Mouse (Mus musculus) kidney, postnatal 4 days (tissue): Measurements from ENCODE around the gene Ppfia4.

Experiments used
- DNase-seq, 2 experiments: peaks; one replicate each; pipeline ENCODE4 v3.0.0; 2021; ENCODE audit warnings: mixed read lengths in 2 of 2

The Ppfia4 gene

DNA sequence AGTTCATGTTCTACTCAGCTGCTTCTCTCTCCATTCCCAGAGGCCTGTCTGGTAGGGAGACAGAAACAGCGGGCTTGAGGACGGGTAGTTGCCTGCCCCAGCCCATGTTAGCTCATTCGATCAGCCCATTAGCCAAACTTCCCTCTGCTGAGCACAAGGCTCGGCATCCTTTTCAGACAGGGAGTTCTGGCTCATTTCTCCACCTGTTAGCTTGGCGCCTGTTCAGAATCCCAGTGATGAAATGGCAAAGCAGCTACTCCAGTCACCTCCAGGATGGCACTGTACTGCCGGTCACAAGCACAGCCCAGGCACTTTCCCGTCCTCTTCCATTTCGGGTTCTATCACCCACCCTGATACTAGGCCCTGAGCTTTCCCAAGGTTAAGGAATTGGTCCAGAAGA is 35.5 kb downstream of the Ppfia4 start:
- no peak for DNase-seq

DNA sequence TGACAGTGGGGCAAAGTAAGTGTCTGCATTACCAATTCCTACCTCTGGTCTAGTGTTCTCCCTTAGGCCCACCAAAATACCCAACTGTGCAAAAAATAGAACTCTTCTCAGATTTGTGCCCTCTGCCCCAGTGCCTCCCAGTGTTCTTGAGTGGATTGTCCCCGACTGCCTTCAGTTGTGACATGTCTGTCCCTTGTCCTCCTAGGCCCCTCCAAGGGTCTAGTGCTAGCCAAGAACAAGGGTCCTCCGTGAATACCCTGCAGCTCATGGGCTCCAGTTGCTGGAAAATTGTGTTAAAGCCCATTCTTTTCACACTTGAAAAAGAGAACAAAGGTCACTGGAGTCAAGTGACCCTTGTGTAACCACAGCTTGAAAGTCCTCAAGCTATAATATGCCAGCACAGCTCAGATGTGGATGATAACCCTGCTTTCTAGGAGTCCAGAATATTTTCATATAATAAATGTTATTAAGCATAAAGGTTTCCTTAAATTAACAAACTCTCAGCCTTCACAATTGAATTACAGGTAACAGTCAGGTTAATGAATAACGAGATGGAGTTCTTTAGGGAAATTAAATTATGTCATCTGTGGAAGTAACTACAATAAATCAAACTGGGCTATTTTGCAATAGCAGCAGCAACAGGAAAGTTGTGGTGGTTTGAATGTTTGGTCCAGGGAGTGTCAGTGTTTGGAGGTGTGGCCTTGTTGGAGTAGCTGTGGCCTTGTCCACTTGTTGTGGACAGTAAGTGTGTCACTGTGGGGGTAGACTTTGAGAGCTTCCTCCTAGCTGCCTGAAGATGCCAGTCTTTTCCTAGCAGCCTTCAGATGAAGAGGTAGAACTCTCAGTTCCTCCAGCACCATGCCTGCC is 38.8 kb downstream of the Ppfia4 start:
- DNase-seq: no peak

DNA sequence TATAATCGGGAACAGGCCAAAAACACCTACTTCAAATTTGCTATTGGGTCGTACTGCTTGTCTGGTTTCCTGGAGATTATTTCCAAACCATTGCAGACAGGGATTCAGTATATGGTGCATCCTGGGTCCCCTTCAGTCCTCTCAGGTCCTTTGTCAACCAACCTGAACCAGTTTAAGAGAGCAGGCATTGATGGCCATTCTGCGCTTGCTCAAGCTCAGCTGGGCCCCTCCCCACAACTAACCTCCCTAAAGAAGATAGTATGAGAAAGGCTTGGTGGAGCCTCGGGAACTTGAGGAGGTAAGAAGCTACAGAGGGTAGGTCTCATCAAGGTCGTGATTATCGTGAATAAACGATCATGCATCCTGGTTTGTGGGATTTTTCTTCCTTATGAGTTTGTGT is 39.5 kb downstream of the Ppfia4 start:
- no peak for DNase-seq

DNA sequence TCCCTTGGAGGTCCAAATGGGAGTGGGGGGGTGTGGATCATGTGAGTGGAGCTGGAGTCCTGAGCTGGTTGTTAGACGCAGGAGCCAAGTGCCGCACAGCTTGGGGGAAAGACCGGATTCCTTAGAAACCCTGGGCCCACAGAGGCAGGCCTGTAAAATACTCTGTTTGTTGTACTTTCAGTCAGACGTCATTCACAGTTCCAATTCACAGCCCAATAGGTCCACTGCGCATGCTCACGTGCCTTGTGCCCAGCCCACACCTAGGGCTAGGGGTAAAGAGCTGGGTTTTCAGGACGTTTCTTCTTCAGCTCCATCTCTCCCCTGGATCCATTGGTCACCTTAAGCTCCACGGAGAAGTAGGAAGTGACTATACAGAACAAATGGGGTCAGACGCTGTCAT is 40.1 kb downstream of the Ppfia4 start:
- no peak for DNase-seq

DNA sequence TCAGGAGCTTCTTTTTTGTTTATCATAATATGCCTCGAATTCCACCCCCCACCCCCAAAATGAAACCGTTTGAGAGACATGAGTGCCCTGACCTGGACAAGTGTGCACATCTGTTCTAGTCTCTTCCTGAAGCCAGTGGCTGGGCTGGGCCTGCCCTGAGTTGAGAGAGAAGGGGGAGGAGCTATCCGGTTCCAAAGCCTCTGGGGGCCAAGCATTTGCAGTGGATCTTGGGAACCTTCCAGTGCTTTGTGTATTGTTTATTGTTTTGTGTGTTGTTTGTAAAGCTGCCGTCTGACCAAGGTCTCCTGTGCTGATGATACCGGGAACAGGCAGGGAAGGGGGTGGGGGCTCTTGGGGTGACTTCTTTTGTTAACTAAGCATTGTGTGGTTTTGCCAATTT is 40.7 kb downstream of the Ppfia4 start:
- DNase-seq: no peak

DNA sequence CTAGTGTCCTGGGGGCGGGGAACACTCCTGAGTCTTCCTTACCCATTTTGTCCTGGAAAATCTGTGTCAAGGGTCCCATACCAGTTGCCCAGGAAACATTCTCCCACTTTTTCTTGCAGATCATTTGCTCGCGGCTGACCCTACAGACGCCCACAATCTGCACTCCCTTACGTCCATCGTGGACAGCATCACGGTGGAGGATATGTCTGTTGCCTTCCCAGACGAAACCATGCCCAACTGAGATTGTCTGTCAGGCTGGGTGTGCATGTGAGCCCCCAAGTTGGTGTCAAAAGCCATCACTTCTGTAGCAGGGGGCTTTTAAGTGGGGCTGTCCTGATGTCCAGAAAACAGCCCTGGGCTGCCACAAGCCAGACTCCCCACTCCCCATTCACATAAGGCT is 41.2 kb downstream of the Ppfia4 start:
- DNase-seq: no peak

DNA sequence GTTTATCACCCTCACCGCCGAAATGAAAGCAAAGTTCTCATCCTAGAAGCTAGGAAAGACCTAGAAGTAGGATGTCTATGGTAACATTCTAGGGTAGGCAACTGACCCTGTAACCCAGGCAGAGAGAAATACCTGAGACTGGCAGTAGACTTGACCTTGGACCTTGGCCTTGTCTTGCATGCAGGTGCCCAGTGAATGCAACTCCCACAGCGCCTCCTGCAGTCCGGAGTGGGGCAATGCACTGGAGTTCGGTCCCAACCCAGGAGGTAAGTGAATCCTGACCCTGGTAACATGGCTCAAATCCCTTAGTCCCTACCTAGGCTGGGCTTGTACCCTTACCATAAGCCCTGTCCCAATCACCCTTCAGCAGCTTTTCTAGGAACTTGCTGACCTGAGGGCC is 41.8 kb downstream of the Ppfia4 start:
- DNase-seq: peak; percentile 37 to 43

DNA sequence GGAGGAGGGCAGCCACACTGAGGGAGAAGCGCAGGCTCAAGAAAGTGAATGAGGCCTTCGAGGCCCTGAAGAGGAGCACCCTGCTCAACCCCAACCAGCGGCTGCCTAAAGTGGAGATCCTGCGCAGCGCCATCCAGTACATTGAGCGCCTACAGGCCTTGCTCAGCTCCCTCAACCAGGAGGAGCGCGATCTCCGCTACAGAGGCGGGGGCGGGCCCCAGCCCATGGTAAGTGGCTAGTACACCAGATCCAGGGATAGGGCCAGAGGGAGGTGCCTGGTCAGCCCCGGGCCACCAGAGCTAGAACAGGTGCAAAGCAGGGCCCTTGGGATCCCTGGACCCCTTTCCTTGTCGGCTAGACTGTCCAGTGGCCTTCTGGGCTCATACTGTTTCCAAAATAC is 42.4 kb downstream of the Ppfia4 start:
- DNase-seq: no peak

DNA sequence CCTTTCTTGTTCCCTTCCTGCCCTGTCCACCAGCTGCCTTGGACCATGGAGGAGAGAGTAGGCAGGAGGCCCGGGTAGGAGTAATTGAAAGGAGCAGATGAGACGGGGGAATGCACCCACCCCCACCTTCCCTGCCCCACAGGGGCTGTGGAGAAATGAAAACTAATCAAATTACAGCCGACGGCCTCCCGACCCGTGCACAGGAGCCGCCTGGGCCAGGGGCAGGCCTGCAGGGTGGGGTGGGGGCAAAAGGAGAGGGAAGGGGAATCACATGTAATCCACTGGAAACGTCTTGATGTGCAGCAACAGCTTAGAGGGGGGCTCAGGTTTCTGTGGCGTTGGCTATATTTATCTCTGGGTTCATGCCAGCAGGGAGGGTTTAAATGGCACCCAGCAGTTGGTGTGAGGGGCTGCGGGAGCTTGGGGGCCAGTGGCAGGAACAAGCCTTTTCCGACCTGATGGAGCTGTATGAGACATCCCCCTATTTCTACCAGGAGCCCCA is 43.1 kb downstream of the Ppfia4 start, which contains the start of gene Myog:
Myog (plus strand) TSS at position 392 of the 502 bp plus-strand sequence.
- DNase-seq: no peak

DNA sequence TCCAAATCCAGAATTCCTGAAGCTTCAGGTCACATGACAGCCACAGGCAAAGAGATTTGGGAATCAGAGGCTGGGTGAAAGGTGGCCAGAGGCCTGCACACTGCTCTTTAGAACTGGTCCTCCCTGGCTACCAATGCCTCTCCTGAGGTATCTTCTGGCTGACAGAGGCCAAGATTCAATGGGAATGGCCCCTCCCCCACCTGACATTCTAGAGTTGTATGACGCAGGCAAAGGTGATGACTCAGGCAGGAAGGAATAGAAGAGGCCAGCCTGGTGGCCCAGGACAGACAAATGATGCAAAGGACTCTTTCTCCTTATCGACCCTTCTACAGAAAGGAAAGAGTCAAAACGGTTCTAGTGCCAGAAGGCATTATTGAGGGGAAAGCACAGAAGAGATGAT is 44.5 kb downstream of the Ppfia4 start:
- DNase-seq: no peak

DNA sequence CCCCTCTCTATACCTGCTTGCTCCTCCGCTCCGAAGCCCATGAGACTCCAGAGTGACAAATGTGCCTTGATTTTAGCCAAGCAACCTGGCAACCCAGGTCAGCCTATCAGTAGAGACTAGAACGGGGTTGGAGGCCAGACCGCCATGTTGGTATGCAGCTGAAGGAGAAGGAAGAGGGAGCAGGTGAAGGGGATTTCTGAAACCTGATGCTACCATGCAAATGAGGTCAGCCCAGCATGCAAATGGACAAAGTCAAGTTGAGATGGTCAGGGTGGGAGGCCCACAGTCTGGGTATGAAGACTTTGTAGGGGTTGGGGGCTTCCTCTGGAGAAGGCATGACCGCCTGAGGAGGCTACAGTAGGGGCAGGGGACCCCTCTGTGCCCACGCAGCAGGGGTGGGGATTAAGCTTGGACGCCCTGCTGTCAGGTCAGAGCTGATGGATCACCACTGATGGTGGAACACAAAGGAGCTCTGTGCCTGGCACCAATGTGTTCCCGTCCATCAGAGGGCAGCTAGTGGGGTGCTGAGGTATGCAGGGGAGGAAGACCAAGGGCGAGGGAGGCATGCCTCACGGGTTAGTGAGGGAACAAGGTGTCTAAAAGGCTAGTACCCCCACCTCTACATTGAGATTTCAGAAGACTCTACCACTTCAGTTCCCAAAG is 47.1 kb downstream of the Ppfia4 start:
- DNase-seq: no peak

DNA sequence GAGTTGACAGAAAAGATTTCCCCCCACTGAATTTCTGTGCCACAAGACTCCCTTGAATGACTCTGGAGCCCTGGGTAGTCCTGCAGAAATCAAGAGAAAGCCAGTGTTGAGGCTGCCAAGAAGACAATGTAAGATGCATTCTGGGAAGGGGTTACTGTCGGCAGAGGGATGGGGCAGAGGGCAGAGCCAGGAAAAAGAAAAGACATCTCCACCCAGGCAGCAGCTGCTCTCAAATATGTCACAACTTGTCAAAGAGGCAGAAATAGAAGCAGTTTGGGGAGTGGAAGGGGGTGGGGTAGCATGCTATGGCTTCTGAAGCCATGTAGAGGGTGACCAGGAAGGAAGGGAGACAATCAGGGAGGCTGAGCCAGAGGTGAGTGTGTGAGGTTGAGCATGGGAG is 49.6 kb downstream of the Ppfia4 start:
- DNase-seq: no peak

DNA sequence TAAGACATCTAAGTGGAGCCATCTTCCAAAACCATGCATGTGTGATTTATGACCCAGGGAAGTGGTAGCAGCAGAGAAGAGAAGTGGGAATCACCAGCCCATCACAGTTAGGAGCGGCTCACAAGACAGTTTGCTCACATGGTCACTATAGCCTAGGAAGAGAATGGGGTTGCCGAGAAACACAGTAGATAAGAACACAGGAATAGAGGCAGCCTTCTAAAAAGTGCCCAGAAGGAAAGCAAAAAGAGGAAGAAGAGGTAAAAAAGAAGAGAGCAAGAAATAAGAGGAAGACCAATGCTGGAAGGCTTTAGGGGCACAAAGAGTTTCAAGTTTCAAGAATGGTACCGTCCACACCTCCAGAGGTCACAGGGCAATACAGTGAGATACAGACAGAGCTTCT is 50.4 kb downstream of the Ppfia4 start:
- DNase-seq: no peak

DNA sequence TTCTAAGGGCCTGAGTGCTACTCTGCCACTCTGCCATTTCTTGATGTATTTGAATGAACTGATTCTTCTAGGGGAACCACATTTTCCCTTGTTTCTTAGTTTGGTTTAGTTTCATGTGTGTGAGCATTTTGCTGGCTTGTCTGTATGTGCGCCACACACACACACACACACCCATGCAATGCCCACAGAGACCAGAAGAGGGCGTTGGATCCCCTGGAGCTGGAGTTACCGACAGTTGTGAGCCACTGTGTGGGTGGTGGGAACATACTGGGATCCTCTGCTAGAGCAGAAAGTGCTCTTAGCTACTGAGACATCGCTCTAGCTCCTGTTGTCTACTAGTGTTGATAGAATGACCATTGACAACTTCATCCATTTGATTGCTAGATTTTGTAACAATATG is 51.2 kb downstream of the Ppfia4 start:
- no peak for DNase-seq

DNA sequence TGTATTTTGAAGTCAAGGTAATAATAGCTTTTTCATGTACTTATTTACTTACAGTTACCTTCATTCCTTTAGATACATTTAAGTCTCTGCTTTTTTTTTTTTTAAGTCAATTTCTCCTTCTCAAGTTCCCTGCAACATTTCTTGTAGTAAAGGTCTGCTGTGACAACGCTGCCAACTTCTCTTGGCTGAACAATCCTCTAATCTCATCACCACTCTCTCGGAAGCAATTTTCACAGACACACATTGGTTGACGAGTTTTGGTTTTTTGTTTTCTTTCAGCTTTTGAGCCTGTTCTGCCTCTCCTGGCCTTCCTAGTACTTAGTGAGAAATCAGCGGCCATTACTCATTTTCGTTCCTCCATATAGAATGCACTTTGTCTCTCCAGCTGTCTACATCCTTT is 52.6 kb downstream of the Ppfia4 start:
- DNase-seq: no peak

DNA sequence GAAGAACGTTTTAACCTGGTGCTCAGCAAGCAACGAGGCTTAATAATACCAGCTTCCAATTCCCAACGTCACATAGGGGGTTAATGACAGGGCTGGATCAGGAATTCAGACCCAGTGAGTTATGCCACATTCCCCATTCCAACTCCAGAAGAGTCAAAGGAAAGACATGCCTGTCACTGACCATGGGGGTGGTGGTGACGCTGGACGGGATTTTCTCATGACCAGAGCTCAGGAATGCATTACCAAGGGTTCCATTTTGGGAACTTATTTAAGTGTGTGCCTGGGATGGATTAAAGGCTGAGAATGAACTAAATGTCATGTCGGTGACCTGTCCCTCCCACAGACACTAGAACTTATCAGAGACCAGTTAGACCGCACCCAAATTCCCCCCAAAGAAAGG is 55.9 kb downstream of the Ppfia4 start:
- no peak for DNase-seq

DNA sequence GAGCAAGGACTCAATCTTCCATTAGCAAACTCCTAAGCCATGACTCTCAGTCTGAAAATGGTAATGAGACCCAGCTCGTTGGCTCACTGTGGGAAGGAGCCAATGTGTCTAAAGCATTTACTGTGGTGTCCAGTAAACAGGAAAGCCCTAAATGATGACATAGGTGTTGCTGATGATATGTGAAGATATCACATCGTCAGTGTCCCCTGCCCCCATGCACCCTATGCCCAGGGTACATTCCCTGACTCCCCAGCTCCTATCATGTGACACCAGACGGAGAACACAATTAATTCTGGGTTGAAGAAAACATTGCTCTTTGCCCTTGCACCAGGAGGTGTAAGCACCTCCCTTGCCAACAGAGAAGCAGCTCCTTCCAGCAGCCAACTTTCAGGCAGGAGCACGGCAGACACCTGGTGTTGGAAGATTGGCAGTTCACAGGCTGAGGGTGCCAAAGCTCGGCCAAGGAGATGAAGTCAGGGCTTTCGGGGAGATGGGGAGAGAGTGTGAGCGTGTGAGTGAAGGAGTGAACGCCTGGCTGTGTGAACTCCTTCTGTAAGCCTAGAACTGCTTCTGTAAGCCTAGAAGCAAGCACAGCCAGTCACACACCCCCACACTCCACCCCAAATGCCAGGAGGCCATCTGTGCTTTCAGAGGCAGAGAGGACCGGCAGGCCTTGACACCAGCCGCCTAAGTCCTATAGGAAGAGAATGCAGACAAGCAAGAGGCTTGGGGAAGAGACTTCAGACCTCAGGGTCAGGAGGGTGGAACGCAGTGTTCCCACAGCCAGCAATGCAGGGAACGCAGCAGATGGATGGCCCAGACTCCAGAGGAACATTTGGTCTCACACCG is 56.9 kb downstream of the Ppfia4 start:
- peak in 1 of 2 experiments; percentile 38 for DNase-seq

DNA sequence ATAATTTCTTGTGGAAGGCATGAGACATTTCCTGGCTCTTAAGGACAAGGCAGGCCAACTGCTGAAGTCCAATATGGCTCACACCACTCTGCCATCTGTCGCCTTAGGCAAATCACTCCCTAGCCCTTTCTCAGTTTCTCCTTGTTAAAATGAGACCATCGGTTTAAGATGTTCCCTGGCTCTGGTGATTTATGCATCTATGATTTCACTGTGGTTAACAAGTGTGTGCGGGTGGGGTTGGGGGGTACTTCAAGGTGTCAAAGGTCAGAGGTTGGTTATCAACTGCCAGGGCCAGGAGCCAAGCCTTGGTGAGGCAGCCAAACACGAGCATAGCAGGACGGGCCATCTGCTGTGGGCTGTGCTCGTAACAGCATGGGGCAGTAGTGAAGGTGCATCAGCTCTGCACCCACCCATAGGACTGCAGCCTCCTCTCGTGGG is 58.2 kb downstream of the Ppfia4 start:
- DNase-seq: no peak

DNA sequence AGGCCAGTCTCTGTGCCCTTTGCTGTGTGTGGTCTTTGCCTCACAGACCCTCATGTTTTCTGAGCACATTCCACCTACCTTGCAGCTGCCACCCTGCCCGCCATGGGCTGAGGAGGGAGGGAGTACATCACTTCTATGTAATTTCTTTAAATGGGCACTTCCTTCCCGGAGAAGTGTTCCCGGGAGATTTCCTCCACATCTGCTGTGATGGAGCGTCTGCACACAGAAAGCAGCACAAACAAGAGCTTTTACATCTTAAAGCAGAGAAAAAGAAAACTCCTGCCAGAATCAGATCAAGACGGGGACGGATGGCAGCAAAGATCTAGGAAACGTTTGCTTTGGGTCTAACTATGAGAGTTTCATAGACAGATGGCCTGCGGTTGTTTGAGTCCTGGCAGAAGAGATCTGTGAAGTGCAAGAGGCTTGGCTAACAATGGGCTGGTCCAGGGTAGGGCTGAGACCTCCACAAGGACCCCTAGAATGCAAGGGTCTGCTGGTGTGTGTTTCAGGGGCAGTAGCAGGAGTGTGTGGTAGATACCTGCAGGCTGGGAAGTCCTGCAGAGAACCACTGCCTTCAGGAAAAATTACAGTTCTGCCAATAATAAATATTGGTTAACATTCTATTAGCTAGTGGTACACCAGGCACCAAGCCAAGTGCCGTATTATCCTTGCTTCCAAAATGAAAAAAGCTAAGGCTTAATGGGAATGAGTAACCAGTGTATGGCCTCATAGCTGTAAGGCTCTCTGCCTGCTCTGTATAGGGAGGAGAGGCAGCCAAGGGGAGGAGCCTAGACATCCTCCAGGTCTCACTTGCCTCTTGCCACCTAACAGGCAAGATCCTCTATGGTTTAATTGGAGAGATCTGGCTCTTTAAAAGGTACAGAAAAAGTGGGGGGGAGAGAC is 59.0 kb downstream of the Ppfia4 start:
- no peak for DNase-seq

DNA sequence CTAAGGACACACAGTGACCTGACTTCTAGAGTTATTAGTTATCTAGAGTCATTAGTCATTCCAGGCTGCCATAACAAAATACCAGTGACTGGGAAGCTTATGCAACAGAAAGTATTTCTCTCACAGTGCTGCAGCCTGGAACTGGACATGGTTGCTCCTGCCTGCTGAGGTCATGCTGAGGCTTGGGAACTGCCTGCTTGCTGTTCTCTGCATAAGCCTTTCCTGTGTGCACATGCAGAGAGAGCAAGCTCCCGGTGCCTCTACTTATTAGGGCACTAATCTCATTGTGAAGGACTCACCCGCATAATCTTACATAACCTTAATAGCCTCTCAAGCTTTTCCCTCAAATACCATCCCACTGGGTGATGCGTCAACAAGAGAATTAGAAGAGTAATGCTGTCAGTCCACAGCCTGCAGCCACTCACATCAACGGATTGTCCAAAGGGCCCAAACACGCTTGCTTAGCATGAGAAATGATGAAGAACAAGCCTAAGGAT is 59.9 kb downstream of the Ppfia4 start:
- DNase-seq: no peak

DNA sequence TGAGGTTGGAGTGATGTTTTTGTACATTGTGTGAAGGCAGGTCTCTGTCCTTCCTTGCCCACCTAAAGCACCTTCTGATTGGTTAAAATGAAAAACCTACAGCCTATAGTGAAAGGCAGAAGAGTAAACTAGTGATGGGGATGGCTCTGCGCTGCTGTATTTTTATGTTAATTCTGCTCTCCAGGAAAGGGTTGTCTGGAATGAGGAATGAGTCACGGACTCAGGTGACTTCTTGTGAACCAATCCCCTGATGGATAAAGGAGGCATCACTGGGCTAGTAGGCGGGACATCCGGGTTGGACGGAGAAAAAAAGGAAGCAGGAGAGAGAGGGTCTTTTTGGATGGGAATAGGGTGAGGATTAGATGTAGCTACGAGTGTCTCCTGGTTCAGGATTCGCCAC is 62.7 kb downstream of the Ppfia4 start:
- DNase-seq: no peak

DNA sequence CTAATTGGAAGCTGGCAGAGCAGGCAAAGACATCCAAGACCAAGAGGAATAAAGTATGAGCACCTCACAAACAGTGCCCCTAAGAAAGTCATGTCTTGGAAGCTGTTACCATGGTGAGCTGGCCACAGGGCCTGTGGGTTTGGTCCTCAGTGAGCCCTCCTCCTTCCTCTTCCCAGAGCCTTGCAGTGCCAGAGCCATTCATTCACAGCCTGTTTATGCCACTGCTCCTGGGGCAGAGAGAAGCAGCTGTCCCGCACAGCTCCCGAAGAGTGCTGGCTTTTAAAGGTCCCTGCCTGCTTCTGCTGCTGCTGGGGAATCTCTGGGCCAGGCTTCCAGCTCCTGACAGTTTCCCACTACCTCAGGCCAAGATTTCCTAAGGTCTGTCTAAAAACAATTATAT is 66.9 kb downstream of the Ppfia4 start:
- DNase-seq: no peak
